Mouse (Mus musculus) hindbrain, embryonic 15.5 days (tissue): ENCODE data around the gene Cap1. TPM values are rescaled to one million over a fixed set of nuclear protein-coding genes. Genes with fewer than 3 reads are reported as not detected.
"Not testable (repeated sequence)": the region's sequence is repeated elsewhere in the genome, so short reads cannot be mapped to it uniquely, and the experiment has no call there.

ENCODE experiments used
- ATAC-seq: fragments of 200-750 bp; cut with Nextera tagmentation; 2 replicates; pipeline ENCODE4 v1.8.0; 2017; ENCODE audit warnings: low read depth, moderate number of reproducible peaks, moderate TSS enrichment; ENCODE audit not compliant: low FRiP score
- H3K27ac ChIP-seq: fragments of 300-500 bp; sonication (generic); replicated peaks from 2 replicates; pipeline ENCODE4 v1.5.1; 2015; ENCODE audit warnings: mild to moderate bottlenecking, inconsistent platforms
- H3K27me3 ChIP-seq: fragments of 300-500 bp; sonication (generic); 2 replicates; pipeline ENCODE4 v1.6.1; 2015; ENCODE audit warnings: control low read depth, inconsistent platforms
- H3K36me3 ChIP-seq: fragments of 300-500 bp; sonication (generic); 2 replicates; pipeline ENCODE4 v1.6.1; 2015; ENCODE audit warnings: control low read depth, inconsistent platforms
- H3K4me1 ChIP-seq: fragments of 300-500 bp; sonication (generic); replicated peaks from 2 replicates; pipeline ENCODE4 v1.6.1; 2015; ENCODE audit warnings: control low read depth, inconsistent platforms
- H3K4me2 ChIP-seq: fragments of 300-500 bp; sonication (generic); 2 replicates; pipeline ENCODE4 v1.6.1; 2015; ENCODE audit warnings: moderate library complexity, mild to moderate bottlenecking, inconsistent platforms
- H3K4me3 ChIP-seq: fragments of 300-500 bp; sonication (generic); 2 replicates; pipeline ENCODE4 v1.5.1; 2015; ENCODE audit warnings: mild to moderate bottlenecking, inconsistent platforms
- H3K9ac ChIP-seq: fragments of 300-500 bp; sonication (generic); 2 replicates; pipeline ENCODE4 v1.6.1; 2015; ENCODE audit warnings: inconsistent platforms
- H3K9me3 ChIP-seq: fragments of 300-500 bp; sonication (generic); 2 replicates; pipeline ENCODE4 v1.6.1; 2016; ENCODE audit warnings: control low read depth, inconsistent platforms
- WGBS: fragments of 180-500 bp; shearing (Covaris S2); methylation state at CpG from one replicate; pipeline ENCODE4 v1.1.7; 2015; 5-methylcytosine and 5-hydroxymethylcytosine counted together
- polyA plus RNA-seq: library from polyadenylated mRNA; unstranded; fragments of >200 nt; fragmentation: Nextera tagmentation; extraction: Ambion mirVana; gene quantifications from 2 replicates; pipeline ENCODE4 v1.2.1, GENCODE M21; 2015

Cap1 gene
- polyA plus RNA-seq, 1 experiment from 2014 or later: 72.8 TPM

DNA sequence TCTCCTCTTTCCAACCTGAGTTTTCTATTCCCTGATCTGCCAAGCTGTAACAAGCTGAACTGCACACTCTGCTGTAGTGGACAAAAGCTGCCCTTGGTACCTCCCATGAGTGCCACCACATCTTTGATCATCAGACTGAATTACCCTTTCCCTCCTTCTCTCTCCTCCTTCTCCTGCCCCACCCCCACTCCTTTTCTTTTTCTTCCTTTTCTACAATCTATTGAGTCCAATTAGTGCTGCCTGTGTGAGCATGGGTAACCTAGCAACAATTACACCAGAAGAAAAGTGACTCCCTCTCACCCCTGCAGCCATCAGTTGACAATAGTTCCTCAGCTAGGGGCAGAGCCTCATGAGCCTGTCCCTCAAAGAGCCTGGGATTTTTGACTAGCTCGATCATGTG, 54.0 kb downstream of the Cap1 start:
- Histone ChIP-seq H3K4me3 (no peak overlapping the region), H3K9me3 (no peaks in the 10 kb centered on the region), H3K9ac (no peak overlapping the region), H3K4me1 (peaks cover 18% of the 10 kb centered on the region), H3K36me3 (no peaks in the 10 kb centered on the region), H3K4me2 (no peak overlapping the region), H3K27ac (no peak overlapping the region), H3K27me3 (no peaks in the 10 kb centered on the region)
- WGBS: 11% methylated on average over 1 of the region's 1 CpGs
- ATAC-seq: no peak

DNA sequence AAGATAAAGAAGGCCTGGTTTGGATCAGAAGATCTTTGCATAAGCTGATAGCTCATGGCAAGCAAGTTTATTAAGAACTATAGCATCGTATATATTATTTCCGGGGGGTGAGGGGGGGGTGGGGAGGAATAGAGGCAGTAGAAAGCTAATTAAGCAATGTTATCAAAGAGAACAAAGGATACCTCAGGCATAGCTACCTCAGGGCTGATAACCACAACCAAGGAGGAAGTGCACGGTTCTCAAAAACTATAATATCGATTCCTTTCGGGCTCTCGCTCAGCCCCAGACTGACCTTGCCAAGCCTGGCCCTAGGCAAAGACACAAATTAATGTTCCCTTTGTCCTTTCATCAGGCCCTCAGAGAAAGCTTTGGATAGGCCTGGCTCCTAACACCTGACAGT, 56.5 kb downstream of the Cap1 start:
- ATAC-seq: no peak
- Histone ChIP-seq H3K9ac (no peak overlapping the region), H3K9me3 (no peaks in the 10 kb centered on the region), H3K27me3 (no peaks in the 10 kb centered on the region), H3K4me2 (no peak overlapping the region), H3K36me3 (no peaks in the 10 kb centered on the region), H3K27ac (no peak overlapping the region), H3K4me1 (peaks cover under 1% of the 10 kb centered on the region; the same call in 1 of the 2 replicates), H3K4me3 (no peak overlapping the region)
- WGBS: 95% methylated on average over 6 of the region's 6 CpGs

DNA sequence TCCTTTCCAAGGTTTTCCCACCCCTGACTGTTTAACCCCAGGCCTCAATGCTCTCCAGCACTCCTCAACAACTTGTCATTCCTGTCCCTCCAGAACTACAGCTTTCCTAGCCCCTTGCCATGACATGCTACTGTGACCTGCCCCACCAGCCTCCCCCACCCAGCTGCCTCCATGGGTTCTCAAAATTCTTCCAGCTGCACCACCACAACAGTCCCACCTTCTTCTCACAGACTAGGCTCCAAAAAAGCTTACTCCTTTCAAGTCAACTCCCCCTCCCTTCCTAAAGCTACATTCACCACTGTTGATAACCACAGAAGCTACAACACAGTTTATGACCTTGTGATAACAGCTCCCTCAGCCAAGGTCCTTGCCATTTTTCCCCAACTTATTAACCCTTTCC, 58.2 kb downstream of the Cap1 start:
- Histone ChIP-seq H3K9me3 (no peaks in the 10 kb centered on the region), H3K4me1 (no peaks in the 10 kb centered on the region), H3K36me3 (no peaks in the 10 kb centered on the region), H3K27ac (no peak overlapping the region), H3K4me3 (no peak overlapping the region), H3K27me3 (no peaks in the 10 kb centered on the region), H3K4me2 (no peak overlapping the region), H3K9ac (no peak overlapping the region)
- no peak for ATAC-seq

DNA sequence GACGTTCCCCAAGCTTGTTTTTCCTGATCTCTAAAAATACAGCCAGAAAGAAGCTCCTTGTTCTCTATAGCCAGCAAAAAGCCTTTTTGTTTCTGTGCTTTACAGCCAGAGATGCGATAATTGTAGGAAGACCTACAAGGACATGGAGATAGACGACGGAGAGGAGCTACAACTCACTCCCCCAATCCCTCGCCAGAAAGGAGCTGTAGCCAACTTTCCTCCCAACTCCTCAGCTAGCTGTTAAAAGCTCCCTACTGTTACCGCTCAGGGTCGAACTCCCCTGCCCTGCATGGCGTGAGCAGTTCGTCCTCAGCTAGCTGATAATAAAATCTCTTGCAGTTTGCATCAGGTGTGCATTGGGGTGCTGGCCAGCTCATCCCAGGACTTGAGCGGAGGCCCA, 64.9 kb downstream of the Cap1 start:
- not testable (repeated sequence) for H3K4me2 ChIP-seq, H3K4me1 ChIP-seq, H3K27ac ChIP-seq, ATAC-seq, H3K9me3 ChIP-seq, H3K9ac ChIP-seq, H3K36me3 ChIP-seq, H3K4me3 ChIP-seq, H3K27me3 ChIP-seq
- 40% methylated on average over 10 of the region's 10 CpGs for WGBS

DNA sequence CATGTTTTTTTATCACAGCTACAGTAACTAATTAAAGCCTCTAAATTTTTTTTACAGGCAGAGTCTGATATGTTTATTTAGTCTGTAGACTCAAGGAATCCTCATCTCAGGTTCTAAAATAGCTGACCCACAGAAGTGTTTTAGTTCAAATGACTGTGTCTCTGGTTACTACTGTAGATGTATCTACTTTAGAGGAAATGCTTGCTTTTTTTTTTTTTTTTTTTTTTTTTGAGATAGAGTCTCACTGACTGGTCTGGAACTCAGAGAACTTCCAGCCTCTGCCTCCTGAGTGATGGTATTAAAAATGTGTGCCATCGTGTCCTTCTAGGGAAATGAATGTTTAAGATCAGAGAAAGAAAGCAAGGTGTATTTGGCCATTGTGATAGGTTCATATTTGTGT, 69.7 kb downstream of the Cap1 start:
- Histone ChIP-seq H3K27ac (no peak overlapping the region), H3K4me3 (no peak overlapping the region), H3K27me3 (no peaks in the 10 kb centered on the region), H3K4me2 (no peak overlapping the region), H3K36me3 (no peaks in the 10 kb centered on the region), H3K9me3 (no peaks in the 10 kb centered on the region), H3K4me1 (no peaks in the 10 kb centered on the region), H3K9ac (no peak overlapping the region)
- ATAC-seq: no peak
- WGBS: 90% methylated on average over 1 of the region's 1 CpGs

DNA sequence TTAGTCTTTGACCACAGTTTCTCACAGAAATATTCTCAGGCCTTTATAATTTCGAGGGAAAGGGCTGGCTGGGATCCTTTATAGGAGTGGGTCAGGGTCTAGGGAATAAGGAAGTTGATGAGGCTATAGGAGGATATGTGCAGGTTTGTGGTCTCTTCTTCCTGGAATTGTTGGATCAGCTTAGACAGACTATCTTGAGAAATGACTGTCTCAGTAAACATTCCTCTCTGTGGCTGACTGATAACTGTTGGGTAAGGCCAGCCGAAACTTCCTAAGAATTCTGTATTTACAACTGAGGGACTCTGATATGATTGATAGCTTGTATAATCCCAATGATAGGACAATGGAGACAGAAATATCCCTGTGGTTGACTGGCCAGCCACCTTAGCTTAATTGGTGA, 74.0 kb downstream of the Cap1 start:
- Histone ChIP-seq H3K9me3 (no peaks in the 10 kb centered on the region), H3K27ac (no peak overlapping the region), H3K4me1 (no peaks in the 10 kb centered on the region), H3K27me3 (no peaks in the 10 kb centered on the region), H3K4me3 (no peak overlapping the region), H3K9ac (no peak overlapping the region), H3K36me3 (no peaks in the 10 kb centered on the region), H3K4me2 (no peak overlapping the region)
- WGBS: 79% methylated on average over 2 of the region's 2 CpGs
- ATAC-seq: no peak

DNA sequence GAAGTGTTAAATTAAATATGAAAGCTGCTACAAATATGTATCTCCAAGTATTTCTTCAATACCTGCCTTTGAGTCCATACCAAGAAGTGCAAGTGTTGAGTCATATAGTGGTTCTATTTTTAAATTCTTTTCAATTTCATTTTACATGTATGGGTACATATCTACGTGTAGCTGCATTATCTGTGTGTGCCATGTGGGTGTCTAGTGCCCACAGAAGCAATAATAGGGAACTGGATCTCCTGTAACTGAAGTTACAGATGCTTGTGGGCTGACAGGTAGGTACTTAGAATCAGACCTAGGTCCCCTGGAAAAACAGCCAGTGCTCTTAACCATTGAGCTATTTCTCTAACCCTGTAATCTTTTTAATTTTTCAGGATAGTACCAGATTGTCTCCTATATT, 74.7 kb downstream of the Cap1 start:
- Histone ChIP-seq H3K36me3 (no peaks in the 10 kb centered on the region), H3K9me3 (no peaks in the 10 kb centered on the region), H3K27me3 (no peaks in the 10 kb centered on the region), H3K4me1 (no peaks in the 10 kb centered on the region), H3K4me2 (no peak overlapping the region), H3K27ac (no peak overlapping the region), H3K4me3 (no peak overlapping the region), H3K9ac (no peak overlapping the region)
- no peak for ATAC-seq
- WGBS: 66% methylated on average over 1 of the region's 1 CpGs

Other genes with a start within 250 kb of the Cap1 start
- gene 9530002B09Rik, start 196.8 kb downstream of the Cap1 start, polyA plus RNA-seq: not detected in 2 replicates
- gene Ppt1, start 49.8 kb downstream of the Cap1 start, polyA plus RNA-seq: 88.8 and 93.6 TPM in 2 replicates
- gene Mfsd2a, start 75.1 kb upstream of the Cap1 start, polyA plus RNA-seq: 28.8 and 32.3 TPM in 2 replicates
- 63.0 and 66.3 TPM in 2 replicates for gene Mycl, start 109.6 kb upstream of the Cap1 start, polyA plus RNA-seq
- gene Trit1, start 130.5 kb upstream of the Cap1 start, polyA plus RNA-seq: 21.6 and 21.7 TPM in 2 replicates
- gene Bmp8b, start 219.1 kb upstream of the Cap1 start, polyA plus RNA-seq: 0.34 and 0.71 TPM in 2 replicates
- 0.37 and 0.64 TPM in 2 replicates for gene Oxct2b, start 230.2 kb upstream of the Cap1 start, polyA plus RNA-seq